Mouse (Mus musculus) heart, embryonic 16.5 days (tissue): ENCODE results near the gene Bcor. TPM values are rescaled to one million over a fixed set of nuclear protein-coding genes. Genes with fewer than 3 reads are reported as not detected.

Source experiments
- ATAC-seq: fragments of 200-750 bp; cut with Nextera tagmentation; replicated peaks from 2 replicates; pipeline ENCODE4 v1.8.0; 2017; ENCODE audit warnings: moderate number of reproducible peaks; ENCODE audit not compliant: insufficient read depth, low FRiP score; ENCODE audit errors: extremely low read depth
- H3K27ac ChIP-seq: fragments of 300-500 bp; sonication (generic); 2 replicates; pipeline ENCODE4 v1.5.1; 2014; ENCODE audit warnings: mild to moderate bottlenecking, low read length, control low read depth, moderate library complexity
- H3K27me3 ChIP-seq: fragments of 300-500 bp; sonication (generic); 2 replicates; pipeline ENCODE4 v1.6.1; 2014; ENCODE audit warnings: low read length, mixed read lengths; ENCODE audit not compliant: control insufficient read depth, insufficient read depth
- H3K36me3 ChIP-seq: fragments of 300-500 bp; sonication (generic); 2 replicates; pipeline ENCODE4 v1.6.1; 2014; ENCODE audit not compliant: control insufficient read depth, insufficient read depth
- H3K4me1 ChIP-seq: fragments of 300-500 bp; sonication (generic); 2 replicates; pipeline ENCODE4 v1.6.1; 2014; ENCODE audit warnings: low read length, mixed read lengths; ENCODE audit not compliant: control insufficient read depth, insufficient read depth
- H3K4me2 ChIP-seq: fragments of 300-500 bp; sonication (generic); 2 replicates; pipeline ENCODE4 v1.6.1; 2014; ENCODE audit warnings: low read depth, mild to moderate bottlenecking, control low read depth, low read length
- H3K4me3 ChIP-seq: fragments of 300-500 bp; sonication (generic); 2 replicates; pipeline ENCODE4 v1.5.1; 2014; ENCODE audit warnings: mild to moderate bottlenecking, control low read depth, low read length
- H3K9ac ChIP-seq: fragments of 300-500 bp; sonication (generic); 2 replicates; pipeline ENCODE4 v1.6.1; 2014; ENCODE audit warnings: low read length, control low read depth
- H3K9me3 ChIP-seq: fragments of 300-500 bp; sonication (generic); replicated peaks from 2 replicates; pipeline ENCODE4 v1.6.1; 2016; ENCODE audit warnings: low read length; ENCODE audit not compliant: control insufficient read depth
- WGBS: fragments of 180-500 bp; shearing (Covaris S2); extraction: QIAGEN DNeasy Blood & Tissue Kit; methylation state at CpG from one replicate; pipeline ENCODE4 v1.1.7; 2014; 5-methylcytosine and 5-hydroxymethylcytosine counted together
- polyA plus RNA-seq: library from polyadenylated mRNA; unstranded; fragments of >200 nt; fragmentation: Nextera tagmentation; extraction: Ambion mirVana; gene quantifications from 2 replicates; pipeline ENCODE4 v1.2.1, GENCODE M21; 2015

Gene Bcor
- polyA plus RNA-seq, 1 experiment from 2014 or later, result 11.5 TPM

DNA sequence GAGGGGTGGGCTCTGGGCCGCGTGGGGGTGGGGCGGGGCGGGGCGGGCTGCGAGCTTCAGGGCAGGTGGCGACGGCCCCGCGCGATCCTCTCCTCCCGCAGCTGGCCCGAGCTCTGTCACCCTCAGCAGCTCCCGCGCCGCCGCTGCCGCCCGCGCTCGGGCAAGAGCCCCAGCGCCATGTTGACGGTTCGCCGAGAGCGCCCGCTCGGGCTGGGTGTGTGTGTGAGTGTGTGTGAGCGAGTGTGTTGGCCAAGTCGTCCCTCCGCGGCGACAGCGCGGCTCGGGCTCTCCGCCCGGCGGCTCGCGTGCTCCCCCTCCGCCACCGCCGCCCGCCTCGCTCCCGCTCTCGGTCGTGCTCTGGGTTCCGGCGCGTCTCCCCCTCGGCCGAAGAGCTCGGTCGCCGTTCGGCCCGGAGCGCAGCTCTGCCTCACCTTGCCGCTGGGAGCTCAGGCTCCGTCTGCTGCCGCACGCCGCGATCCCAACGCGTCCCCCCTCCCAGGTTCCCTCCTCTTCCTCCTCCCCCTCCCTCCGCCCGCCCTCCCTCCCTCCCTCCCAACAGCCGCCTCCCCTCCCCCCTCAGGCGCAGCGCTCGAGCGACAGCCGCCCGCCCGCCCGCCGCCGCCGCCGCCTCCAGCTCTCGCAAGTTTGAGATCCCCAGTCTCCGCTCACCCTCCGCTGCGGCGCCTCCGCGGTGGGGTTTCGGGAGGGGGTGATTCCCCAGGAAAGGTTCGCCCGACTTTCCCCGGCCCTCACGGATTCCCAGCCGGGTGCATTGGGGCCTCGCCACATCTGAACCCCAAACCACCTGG, 79.9 kb downstream of the Bcor start:
- Histone ChIP-seq H3K9me3 (no peaks in the 10 kb centered on the region), H3K4me2 (peak overlapping the region; percentile 85), H3K27ac (peak overlapping the region; percentile 70), H3K27me3 (peaks cover 65% of the 10 kb centered on the region), H3K4me1 (peaks cover 14% of the 10 kb centered on the region), H3K36me3 (no peaks in the 10 kb centered on the region), H3K4me3 (peak overlapping the region; percentile 71), H3K9ac (peak overlapping the region; percentile 84)
- WGBS, result 2% methylated on average over 46 of the region's 97 CpGs
- peak; percentile 33 for ATAC-seq

DNA sequence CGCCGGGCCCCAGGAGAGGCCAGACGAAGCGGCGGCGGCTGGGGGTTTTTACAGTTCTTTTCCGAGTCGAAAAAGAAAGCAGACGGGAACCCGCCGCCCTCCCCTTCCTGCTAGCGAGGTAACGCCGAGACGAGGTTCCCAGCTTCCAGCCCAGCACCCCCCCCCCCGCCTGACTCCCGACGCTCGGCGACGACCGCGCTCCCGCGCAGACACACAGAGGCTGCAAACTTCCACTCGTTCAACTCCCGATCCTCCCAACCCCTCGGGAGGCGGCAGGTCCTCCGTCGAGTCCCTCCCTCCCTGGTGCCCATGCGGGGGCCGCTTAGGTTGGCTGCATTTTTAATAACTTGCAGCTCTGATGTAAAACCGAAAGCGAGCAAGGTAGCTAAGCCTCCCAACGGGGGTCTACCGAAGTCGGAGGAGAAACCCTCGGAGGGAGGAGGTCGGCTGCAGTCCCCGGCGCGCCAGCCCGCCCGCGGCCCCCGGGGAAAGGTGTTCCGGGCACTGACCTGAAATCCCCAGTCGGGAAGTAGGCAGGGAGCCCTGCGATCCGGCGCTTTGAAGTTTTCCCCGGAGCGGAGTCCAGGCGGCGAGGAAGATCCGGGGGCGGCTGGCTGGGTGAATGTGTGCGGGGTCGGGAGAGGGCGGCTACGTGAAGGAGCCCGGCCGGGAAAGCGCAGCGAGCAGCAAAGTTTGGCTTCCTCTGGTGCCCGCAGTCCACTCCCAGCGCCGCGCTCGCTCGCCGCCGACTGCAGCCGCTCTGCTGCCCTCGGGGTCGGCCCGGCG, 80.7 kb downstream of the Bcor start:
- Histone ChIP-seq H3K4me1 (peaks cover 17% of the 10 kb centered on the region), H3K4me3 (peak overlapping the region; percentile 71), H3K4me2 (peak overlapping the region; percentile 85), H3K27ac (peak overlapping the region; percentile 70), H3K36me3 (no peaks in the 10 kb centered on the region), H3K9ac (peak overlapping the region; percentile 84), H3K27me3 (peaks cover 61% of the 10 kb centered on the region), H3K9me3 (no peaks in the 10 kb centered on the region)
- 0 out of 2 replicates have a peak, but pooled peaks have one; percentile 8 for ATAC-seq
- 1% methylated on average over 52 of the region's 79 CpGs for WGBS

DNA sequence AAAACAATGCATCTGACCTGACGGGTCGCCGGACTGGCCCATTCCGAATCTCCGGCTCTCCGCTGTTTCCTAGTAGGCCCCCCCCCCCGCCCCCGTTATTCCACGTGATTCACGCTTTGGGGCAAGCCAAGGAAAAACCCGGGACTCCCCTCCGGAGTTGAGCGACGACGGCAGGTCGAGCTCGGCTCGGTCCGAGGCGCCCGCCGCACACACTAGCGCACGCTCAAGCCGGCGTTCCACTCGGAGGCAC, 81.2 kb downstream of the Bcor start:
- no peaks in the 10 kb centered on the region for H3K9me3 ChIP-seq
- peak overlapping the region; percentile 71 for H3K4me3 ChIP-seq
- H3K9ac ChIP-seq, result peak overlapping the region; percentile 84
- H3K27me3 ChIP-seq, result peaks cover 59% of the 10 kb centered on the region
- peak overlapping the region; percentile 85 for H3K4me2 ChIP-seq
- H3K36me3 ChIP-seq, result no peaks in the 10 kb centered on the region
- ATAC-seq, result no peak
- WGBS, result 1% methylated on average over 26 of the region's 27 CpGs
- H3K27ac ChIP-seq, result peak overlapping the region; percentile 70
- peaks cover 19% of the 10 kb centered on the region for H3K4me1 ChIP-seq

DNA sequence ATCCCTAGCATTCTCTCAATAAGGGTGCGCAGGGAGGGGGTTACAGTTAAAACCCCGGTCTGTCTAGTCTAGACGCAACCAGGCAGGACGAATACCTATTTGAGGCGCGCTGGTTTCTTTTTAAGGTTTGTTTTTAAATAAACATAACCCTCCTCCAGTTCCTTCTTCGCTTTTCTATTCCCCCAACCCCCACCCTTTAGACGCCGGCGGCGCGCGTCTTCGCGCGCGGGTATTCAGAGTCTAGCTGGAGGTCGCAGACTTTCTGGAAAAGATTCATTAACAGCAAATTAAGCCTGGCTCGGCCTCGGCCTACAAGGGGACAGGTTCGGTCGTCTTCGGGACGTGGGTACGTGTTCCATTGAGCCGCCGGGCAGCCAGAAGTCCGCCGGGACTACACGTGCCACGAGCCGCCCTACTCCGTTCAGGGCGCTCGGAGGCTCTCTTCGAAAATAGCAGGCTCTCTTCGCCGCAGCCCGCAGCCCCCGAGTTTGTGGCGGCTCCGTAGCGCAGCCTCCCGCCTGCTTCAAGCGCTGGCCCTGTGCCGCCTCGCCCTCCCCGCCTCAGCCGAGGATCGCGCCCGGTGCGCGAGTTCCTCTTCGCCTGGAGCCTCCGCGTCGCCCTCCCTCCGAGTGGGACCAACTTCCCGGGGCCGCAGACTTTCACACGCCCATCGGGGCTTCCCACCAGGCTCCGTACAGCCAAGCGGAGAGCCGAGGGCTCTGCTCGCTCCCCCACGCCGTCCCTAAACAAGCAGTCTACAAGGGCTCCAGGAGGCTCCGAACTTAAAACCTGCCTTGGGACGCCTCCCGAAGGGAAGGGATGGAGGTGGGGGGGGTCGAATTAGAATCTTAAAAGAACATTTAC, 81.7 kb downstream of the Bcor start:
- peaks cover 54% of the 10 kb centered on the region for H3K27me3 ChIP-seq
- H3K27ac ChIP-seq, result peak overlapping the region; percentile 61
- H3K36me3 ChIP-seq, result no peaks in the 10 kb centered on the region
- H3K4me2 ChIP-seq, result peak overlapping the region; percentile 85
- peaks cover 19% of the 10 kb centered on the region for H3K4me1 ChIP-seq
- 2% methylated on average over 73 of the region's 73 CpGs for WGBS
- peak overlapping the region; percentile 71 for H3K4me3 ChIP-seq
- no peaks in the 10 kb centered on the region for H3K9me3 ChIP-seq
- ATAC-seq, result no peak
- peak overlapping the region; percentile 84 for H3K9ac ChIP-seq

DNA sequence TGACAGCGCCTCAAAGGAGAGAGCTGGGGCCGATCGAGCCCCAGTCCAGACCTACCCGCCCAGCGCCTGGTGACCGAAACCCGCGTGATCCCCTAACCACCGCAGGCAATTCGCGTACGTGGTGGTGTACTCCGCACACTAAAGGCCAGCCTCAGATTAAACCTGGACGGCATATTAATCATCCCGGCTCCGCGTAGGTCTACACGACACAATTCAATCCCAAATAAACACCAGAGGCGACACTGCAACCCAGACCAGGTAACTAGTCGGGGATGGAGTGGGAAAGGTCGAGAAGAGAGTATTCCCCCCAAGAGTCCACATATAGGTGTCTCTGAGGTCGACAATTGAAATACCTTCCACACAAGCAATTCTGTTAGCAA, 82.6 kb downstream of the Bcor start:
- H3K9me3 ChIP-seq, result no peaks in the 10 kb centered on the region
- H3K4me1 ChIP-seq, result peaks cover 22% of the 10 kb centered on the region
- WGBS, result 2% methylated on average over 22 of the region's 22 CpGs
- H3K4me3 ChIP-seq, result peak overlapping the region; percentile 71
- no peak for ATAC-seq
- peak overlapping the region; percentile 34 for H3K27ac ChIP-seq
- H3K36me3 ChIP-seq, result no peaks in the 10 kb centered on the region
- H3K4me2 ChIP-seq, result peak overlapping the region; percentile 85
- H3K27me3 ChIP-seq, result peaks cover 49% of the 10 kb centered on the region
- peak overlapping the region; percentile 84 for H3K9ac ChIP-seq

DNA sequence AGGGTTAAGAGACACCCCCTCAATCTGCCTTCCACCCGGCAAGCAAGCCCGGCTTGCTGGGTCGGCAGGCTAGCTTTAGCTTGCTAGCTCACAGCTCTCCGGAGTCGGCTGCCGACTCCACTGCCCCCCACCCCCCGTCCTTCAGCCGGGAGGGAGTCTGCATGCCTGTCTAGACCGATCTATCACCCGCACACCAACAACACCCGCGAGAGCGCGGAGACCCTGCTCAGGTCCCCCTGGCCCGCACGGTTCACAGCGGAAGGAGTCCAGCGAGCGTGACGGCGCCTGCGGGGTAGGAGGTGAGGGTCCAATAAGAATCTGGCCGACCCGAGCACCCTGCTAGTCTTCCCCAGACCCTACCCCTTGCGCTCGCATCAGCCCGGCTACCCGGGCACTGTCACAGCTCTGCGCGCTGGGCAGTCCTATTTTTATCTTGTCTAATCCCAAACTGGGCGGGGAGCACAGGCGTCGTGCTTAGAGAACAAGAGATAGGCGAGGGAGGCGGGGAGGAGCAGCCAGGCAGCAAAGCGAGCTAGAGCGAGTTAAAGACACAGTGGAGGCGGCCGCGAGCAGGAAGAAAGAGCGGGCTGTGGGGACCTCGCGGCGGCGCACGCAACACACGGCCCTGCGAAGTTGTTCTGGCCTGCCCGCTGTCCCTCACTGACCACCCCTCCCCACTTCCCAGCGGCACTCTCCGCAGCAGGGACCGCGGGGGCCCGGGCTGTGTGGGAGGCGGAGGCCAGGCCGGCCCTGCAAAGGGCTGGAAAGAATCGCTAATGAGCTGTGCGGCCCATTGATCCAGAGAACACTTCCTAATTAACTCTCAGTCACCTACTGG, 83.2 kb downstream of the Bcor start:
- ATAC-seq, result peak; percentile 39
- Histone ChIP-seq H3K9me3 (no peaks in the 10 kb centered on the region), H3K27me3 (peaks cover 48% of the 10 kb centered on the region), H3K4me1 (peaks cover 27% of the 10 kb centered on the region), H3K27ac (peak overlapping the region; percentile 34), H3K4me2 (peak overlapping the region; percentile 85), H3K4me3 (peak overlapping the region; percentile 71), H3K36me3 (no peaks in the 10 kb centered on the region), H3K9ac (peak overlapping the region; percentile 84)
- 2% methylated on average over 53 of the region's 58 CpGs for WGBS

DNA sequence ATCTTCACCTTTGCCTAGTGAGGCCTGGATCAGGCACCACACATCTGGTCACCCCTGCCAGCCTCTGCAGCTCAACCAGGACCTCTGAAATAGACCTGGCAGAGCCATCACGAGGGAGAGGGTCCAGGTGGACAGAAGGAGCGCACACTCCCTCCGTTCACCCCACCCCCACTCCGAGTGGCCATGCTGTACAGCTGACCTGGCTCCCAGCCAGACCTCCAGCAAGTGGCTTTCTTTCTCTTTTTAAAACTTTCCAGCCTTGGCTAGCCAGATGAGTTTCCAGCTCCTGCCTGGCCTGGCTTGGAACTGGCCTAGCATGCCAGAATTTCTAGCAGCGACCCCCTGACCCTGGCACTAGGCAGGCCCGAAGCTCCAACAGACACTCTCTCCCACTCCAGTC, 87.4 kb downstream of the Bcor start:
- no peak overlapping the region for H3K9ac ChIP-seq
- H3K4me3 ChIP-seq, result no peak overlapping the region
- peaks cover 34% of the 10 kb centered on the region for H3K27me3 ChIP-seq

More for the DNA sequence above, 87.4 kb downstream of the Bcor start:
- Histone ChIP-seq H3K4me1 (peaks cover 54% of the 10 kb centered on the region), H3K36me3 (no peaks in the 10 kb centered on the region), H3K27ac (no peak overlapping the region), H3K4me2 (no peak overlapping the region; the same call in 1 of the 2 replicates), H3K9me3 (no peaks in the 10 kb centered on the region)
- 13% methylated on average over 6 of the region's 6 CpGs for WGBS
- ATAC-seq, result no peak
